Mouse (Mus musculus): ENCODE measurements around the gene Ccdc117.

- TF ChIP-seq MAX (IDR thresholded peaks at IDR 0.05; ENCODE audit: low read depth): no peak
- TF ChIP-seq POLR2A (IDR thresholded peaks at IDR 0.05; ENCODE audit: insufficient read length, low read depth): no peak
- no peak for TF ChIP-seq CEBPB (IDR thresholded peaks at IDR 0.05; ENCODE audit: insufficient read depth, poor library complexity, severe bottlenecking)
Observed at GRCm38 (mm10) chr11:5521266-5521515, 20.8 kb downstream of the Ccdc117 start.
